Mouse (Mus musculus) CH12.LX (cell line): Measurements from ENCODE around the gene 9930021J03Rik. TPM values are rescaled to one million over a fixed set of nuclear protein-coding genes. Genes with fewer than 3 reads are reported as not detected.

Source experiments
- DNase-seq: peaks from one replicate; pipeline ENCODE4 v3.0.0-alpha.2; 2013; ENCODE audit errors: extremely low read depth
- H3K27ac ChIP-seq: 2 replicates; pipeline ENCODE4 v1.5.1; 2012; ENCODE audit warnings: low read depth, mild to moderate bottlenecking, control low read depth, moderate library complexity; ENCODE audit not compliant: insufficient read depth
- H3K27me3 ChIP-seq: replicated peaks from 2 replicates; pipeline ENCODE3; 2012; ENCODE audit warnings: inconsistent platforms
- H3K36me3 ChIP-seq, 2 experiments: replicated peaks in 1 of 2; 2 replicates each; pipeline versions ENCODE3 to v1.6.1; 2012; ENCODE audit warnings: inconsistent platforms in 1 of 2, low read length in 1 of 2, mild to moderate bottlenecking in 1 of 2, mixed read lengths in 1 of 2, moderate library complexity in 1 of 2; ENCODE audit not compliant: control insufficient read depth in 1 of 2, insufficient read depth in 1 of 2
- H3K4me1 ChIP-seq, 2 experiments: 2 replicates each; pipeline ENCODE4 v1.6.1; 2012; ENCODE audit warnings: inconsistent platforms in 1 of 2, moderate library complexity in 1 of 2; ENCODE audit not compliant: insufficient read depth in 2 of 2, control insufficient read depth in 1 of 2
- H3K4me2 ChIP-seq: 2 replicates; pipeline ENCODE4 v1.6.1; 2012; ENCODE audit warnings: low read depth, mild to moderate bottlenecking, control low read depth; ENCODE audit not compliant: poor library complexity, insufficient read depth, severe bottlenecking
- H3K4me3 ChIP-seq, 3 experiments: fragments of 150-350 bp in 1 of 3; sonication (generic) in 1 of 3; replicated peaks in 1 of 3; 2 replicates each; pipeline versions ENCODE3 to v1.5.1; 2011 to 2012; ENCODE audit warnings: low read depth in 2 of 3, low read length in 2 of 3, mild to moderate bottlenecking in 2 of 3, moderate library complexity in 2 of 3, control low read depth in 1 of 3, improper control_type of control experiment in 1 of 3, inconsistent platforms in 1 of 3, mixed read lengths in 1 of 3; ENCODE audit not compliant: poor library complexity in 1 of 3
- H3K79me2 ChIP-seq: replicated peaks from 2 replicates; pipeline ENCODE4 v1.6.1; 2012; ENCODE audit warnings: mild to moderate bottlenecking, moderate library complexity; ENCODE audit not compliant: control insufficient read depth, poor library complexity, insufficient read depth, severe bottlenecking; ENCODE audit errors: extremely low read depth
- H3K9ac ChIP-seq: 2 replicates; pipeline ENCODE4 v1.6.1; 2012; ENCODE audit warnings: low read depth, mild to moderate bottlenecking, control low read depth, moderate library complexity; ENCODE audit not compliant: insufficient read depth
- H3K9me3 ChIP-seq: replicated peaks from 2 replicates; pipeline ENCODE3; 2012; ENCODE audit warnings: low read length, inconsistent platforms, mixed read lengths
- BHLHE40 ChIP-seq: IDR thresholded peaks from 2 replicates; pipeline ENCODE4 v1.6.1; 2011; ENCODE audit warnings: mild to moderate bottlenecking, low read depth, low read length, improper control_type of control experiment
- CHD1 ChIP-seq: IDR thresholded peaks from 2 replicates; pipeline ENCODE4 v1.6.1; 2012; ENCODE audit warnings: low read depth, low read length, improper control_type of control experiment, inconsistent platforms
- CTCF ChIP-seq, 2 experiments: IDR thresholded peaks in 1 of 2; conservative IDR thresholded peaks in 1 of 2; 2 replicates each; pipeline ENCODE4 v1.5.1; 2011 to 2012; ENCODE audit warnings: low read depth in 2 of 2, low read length in 2 of 2, improper control_type of control experiment in 1 of 2, inconsistent platforms in 1 of 2, mild to moderate bottlenecking in 1 of 2, moderate library complexity in 1 of 2
- ETS1 ChIP-seq: conservative IDR thresholded peaks from 2 replicates; pipeline ENCODE4 v1.6.1; 2012; ENCODE audit warnings: low read depth, mild to moderate bottlenecking, inconsistent platforms, low read length, improper control_type of control experiment, moderate library complexity
- HCFC1 ChIP-seq: IDR thresholded peaks from 2 replicates; pipeline ENCODE4 v1.6.1; 2012; ENCODE audit warnings: low read depth, mild to moderate bottlenecking, inconsistent platforms, low read length, improper control_type of control experiment
- IRF4 ChIP-seq: IDR thresholded peaks from 2 replicates; pipeline ENCODE4 v1.6.1; 2014; ENCODE audit warnings: low read depth, mild to moderate bottlenecking, inconsistent platforms, low read length, improper control_type of control experiment
- KAT2A ChIP-seq: IDR thresholded peaks from 2 replicates; pipeline ENCODE4 v1.6.1; 2012; ENCODE audit warnings: low read length, improper control_type of control experiment, inconsistent platforms; ENCODE audit not compliant: insufficient replicate concordance
- MAZ ChIP-seq: IDR thresholded peaks from 2 replicates; pipeline ENCODE4 v1.6.1; 2012; ENCODE audit warnings: low read depth, mild to moderate bottlenecking, inconsistent platforms, low read length, improper control_type of control experiment, moderate library complexity
- MXI1 ChIP-seq: IDR thresholded peaks from 2 replicates; pipeline ENCODE4 v1.6.1; 2011; ENCODE audit warnings: mild to moderate bottlenecking, low read depth, low read length, improper control_type of control experiment
- NELFE ChIP-seq: IDR thresholded peaks from 2 replicates; pipeline ENCODE4 v1.6.1; 2011; ENCODE audit warnings: low read depth, low read length, improper control_type of control experiment
- NRF1 ChIP-seq: IDR thresholded peaks from 2 replicates; pipeline ENCODE4 v1.6.1; 2014; ENCODE audit warnings: low read depth, mild to moderate bottlenecking, inconsistent platforms, low read length, improper control_type of control experiment, moderate library complexity
- PAX5 ChIP-seq: IDR thresholded peaks from 2 replicates; pipeline ENCODE4 v1.6.1; 2012; ENCODE audit warnings: low read length, inconsistent platforms, mixed read lengths
- SMC3 ChIP-seq: IDR thresholded peaks from 2 replicates; pipeline ENCODE4 v1.6.1; 2011; ENCODE audit warnings: low read depth, low read length, improper control_type of control experiment
- TCF12 ChIP-seq: IDR thresholded peaks from 2 replicates; pipeline ENCODE4 v1.6.1; 2014; ENCODE audit warnings: low read depth, mild to moderate bottlenecking, inconsistent platforms, low read length, improper control_type of control experiment
- USF2 ChIP-seq: conservative IDR thresholded peaks from 2 replicates; pipeline ENCODE4 v1.6.1; 2011; ENCODE audit warnings: low read depth, low read length, improper control_type of control experiment
- ZC3H11A ChIP-seq: IDR thresholded peaks from 2 replicates; pipeline ENCODE4 v1.6.1; 2012; ENCODE audit warnings: low read depth, mild to moderate bottlenecking, inconsistent platforms, low read length, improper control_type of control experiment
- ZKSCAN1 ChIP-seq: IDR thresholded peaks from 2 replicates; pipeline ENCODE4 v1.6.1; 2012; ENCODE audit warnings: low read depth, inconsistent platforms, low read length, improper control_type of control experiment, borderline replicate concordance
- ZMIZ1 ChIP-seq: IDR thresholded peaks from 2 replicates; pipeline ENCODE4 v1.6.1; 2012; ENCODE audit warnings: low read depth, mild to moderate bottlenecking, inconsistent platforms, low read length, improper control_type of control experiment
- dilution Hi-C: fragments of 300-500 bp; cut with MboI; formaldehyde crosslinking; loops from 2 replicates; pipeline ENCODE4 v1.14.3; 2020; ENCODE audit warnings: low sequenced_read_pairs; ENCODE audit not compliant: extremely low pct_unique_long_range_greater_than_20kb, extremely low pct_ligation_motif_present
- in situ Hi-C: fragments of 300-500 bp; cut with MboI; formaldehyde crosslinking; loops from 3 replicates; pipeline ENCODE4 v1.14.3; 2019; ENCODE audit warnings: low sequenced_read_pairs, low pct_ligation_motif_present, low pct_unique_long_range_greater_than_20kb, mixed read lengths
- polyA plus RNA-seq: library from polyadenylated mRNA; unstranded; fragments of >175 nt; gene quantifications from 2 replicates; pipeline ENCODE4 v1.2.1, GENCODE M21; 2012; ENCODE audit warnings: low read depth; ENCODE audit not compliant: insufficient read length
- total RNA-seq, 2 experiments: library from RNA; depleted of rRNA; stranded (reverse); fragments of 300-350 nt in 1 of 2; fragments of >200 nt in 1 of 2; gene quantifications; 2 replicates each; pipeline ENCODE4 v1.2.3; 2012 to 2014

9930021J03Rik gene
- total and polyA plus RNA-seq, 3 experiments, result 4.2 to 8.7 (median 7.8) TPM

DNA sequence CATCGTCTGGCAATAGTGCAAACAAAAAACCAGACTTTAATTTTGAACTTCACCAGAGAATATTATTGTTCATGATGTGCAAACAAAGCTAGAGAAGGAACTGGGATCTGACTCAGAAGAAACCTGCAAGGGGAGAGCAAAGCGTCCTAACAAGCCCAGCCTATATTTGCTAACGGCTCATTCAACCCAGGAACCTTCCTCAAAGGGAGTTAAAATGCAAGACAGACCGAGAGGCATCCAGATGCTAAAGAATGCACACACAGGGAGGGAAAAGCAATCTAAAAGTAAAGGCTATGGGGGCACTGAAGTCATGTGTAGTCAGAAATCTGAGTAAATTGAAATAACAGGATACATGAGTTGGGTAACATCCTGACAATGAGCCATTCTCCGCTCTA lies 37.8 kb upstream of the 9930021J03Rik start:
- Histone ChIP-seq H3K4me3 (no peak overlapping the region), H3K4me1 (no peaks in the 10 kb centered on the region), H3K27me3 (no peaks in the 10 kb centered on the region), H3K4me2 (no peak overlapping the region; the same call in 1 of the 2 replicates), H3K9ac (no peak overlapping the region), H3K27ac (no peak overlapping the region), H3K36me3 (no peaks in the 10 kb centered on the region), H3K9me3 (peaks cover 3% of the 10 kb centered on the region), H3K79me2 (no peaks in the 10 kb centered on the region)
- dilution Hi-C loops (no loop called here), in situ Hi-C loops (no loop called here)
- DNase-seq, result no peak
- TF ChIP-seq USF2 (no peak), MAZ (no peak), ZC3H11A (no peak), NRF1 (no peak), PAX5 (no peak), BHLHE40 (no peak), ETS1 (no peak)

- Histone ChIP-seq H3K27ac (no peak overlapping the region), H3K4me1 (no peaks in the 10 kb centered on the region), H3K79me2 (no peaks in the 10 kb centered on the region), H3K9me3 (peaks cover 3% of the 10 kb centered on the region)
- in situ Hi-C loops, result no loop called here
- TF ChIP-seq NRF1 (no peak), KAT2A (no peak), TCF12 (no peak), NELFE (no peak), CHD1 (no peak), SMC3 (no peak), ZMIZ1 (no peak), MXI1 (no peak), BHLHE40 (no peak), ZKSCAN1 (no peak), IRF4 (no peak), HCFC1 (no peak), CTCF (conservative IDR thresholded peaks at IDR 0.05 in 1 of 2, IDR thresholded peaks at IDR 0.05 in 1 of 2; ENCODE audit: low read depth in 2 of 2, low read length in 2 of 2) (no peak)
- TF ChIP-seq, all 38 proteins: peak for 0
- H3K4me3 ChIP-seq, result no peak overlapping the region
- dilution Hi-C loops, result no loop called here
- no peaks in the 10 kb centered on the region for H3K36me3 ChIP-seq
- no peak overlapping the region for H3K4me2 ChIP-seq
- no peak for DNase-seq
- H3K27me3 ChIP-seq, result no peaks in the 10 kb centered on the region
- H3K9ac ChIP-seq, result no peak overlapping the region
Observed at GRCm38 (mm10) chr19:29842973-29843372, 37.2 kb upstream of the 9930021J03Rik start.
